Mouse (Mus musculus) heart, postnatal 25 days (tissue): ENCODE results near the gene Nmnat1. TPM values are rescaled to one million over a fixed set of nuclear protein-coding genes. Genes with fewer than 3 reads are reported as not detected.

Experiments
- DNase-seq: peaks from one replicate; pipeline ENCODE4 v3.0.0; 2022; ENCODE audit warnings: low spot score
- intact Hi-C: fragments of 180-260 bp; cut with DNase I; formaldehyde crosslinking; loops from one replicate; pipeline ENCODE4 v1.15.1; 2025
- total RNA-seq, 2 experiments: library from RNA; stranded (reverse); gene quantifications; 2 replicates each; pipeline ENCODE4 v1.2.3; 2021

Nmnat1 gene
- 10 to 100 TPM; 29.7 to 30.7 TPM for total RNA-seq

DNA sequence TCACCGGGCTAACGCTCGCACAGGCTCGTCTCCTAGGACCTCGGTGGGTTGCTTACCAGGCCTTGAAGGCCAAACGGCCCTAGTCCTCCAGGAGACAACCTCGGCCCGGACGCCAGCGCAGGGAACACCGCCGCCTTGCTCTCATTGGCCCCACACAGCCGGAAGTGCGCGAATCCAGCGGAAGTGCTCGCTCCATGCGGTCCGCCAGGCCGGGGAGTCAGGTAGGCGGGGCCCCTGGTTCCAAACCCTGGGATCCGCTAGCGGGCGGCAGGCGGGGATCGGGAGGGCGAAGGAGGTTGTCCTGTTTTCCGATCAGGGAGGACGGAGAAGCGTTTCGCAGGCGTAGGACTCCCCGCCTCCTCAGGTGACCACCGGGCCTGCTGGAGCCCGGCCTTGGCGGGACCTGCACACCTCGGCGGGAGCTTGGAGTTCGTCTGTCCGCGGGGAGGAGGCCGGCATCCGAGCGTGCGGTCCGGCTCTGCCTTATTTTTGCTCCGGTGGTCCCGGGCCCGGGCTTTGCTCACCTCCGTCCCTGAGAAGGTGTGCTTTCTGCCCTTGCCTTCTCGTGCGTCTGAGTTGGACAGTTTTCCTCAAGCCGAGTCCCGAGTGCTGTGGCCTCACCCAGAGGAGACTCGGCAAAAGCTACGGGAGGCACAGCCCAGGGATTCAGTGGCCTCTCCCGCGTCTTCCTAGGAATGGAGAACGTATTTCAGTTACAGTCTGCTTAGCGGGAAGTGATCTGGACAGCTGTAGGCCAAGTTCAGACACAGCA is at the start of gene Nmnat1, which contains the start of gene Lzic:
Nmnat1 (minus strand) TSS at position 150 of the 772 bp plus-strand sequence.
Lzic (plus strand) TSS at position 177 of the 772 bp plus-strand sequence.
- peak; percentile 89 for DNase-seq
- intact Hi-C loops = loop anchor here (2.0 kb wide), 2 partner anchors 22 to 58 kb away; no protein-coding TSS in a partner anchor

DNA sequence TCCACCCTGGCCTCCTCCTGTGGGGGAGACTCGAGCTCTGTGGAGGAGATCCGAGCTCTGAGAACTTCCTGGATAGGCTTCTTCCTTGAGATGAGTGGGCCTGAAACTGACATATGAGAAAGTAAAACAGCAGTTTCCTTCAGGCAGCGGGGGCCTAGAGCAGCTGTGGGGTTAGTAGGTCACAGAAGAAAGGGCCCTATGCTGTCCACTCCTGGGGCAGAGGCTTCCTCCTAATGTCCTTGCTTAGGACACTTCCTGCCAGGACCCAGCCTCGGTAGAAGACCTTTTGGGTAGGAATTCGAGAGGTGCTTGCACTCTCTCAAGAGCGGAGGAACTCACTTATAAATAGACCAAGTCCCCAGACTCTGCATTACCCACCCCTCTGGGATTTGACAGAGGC is 44.7 kb upstream of the Nmnat1 start:
- no peak for DNase-seq
- intact Hi-C loops = no loop called here

DNA sequence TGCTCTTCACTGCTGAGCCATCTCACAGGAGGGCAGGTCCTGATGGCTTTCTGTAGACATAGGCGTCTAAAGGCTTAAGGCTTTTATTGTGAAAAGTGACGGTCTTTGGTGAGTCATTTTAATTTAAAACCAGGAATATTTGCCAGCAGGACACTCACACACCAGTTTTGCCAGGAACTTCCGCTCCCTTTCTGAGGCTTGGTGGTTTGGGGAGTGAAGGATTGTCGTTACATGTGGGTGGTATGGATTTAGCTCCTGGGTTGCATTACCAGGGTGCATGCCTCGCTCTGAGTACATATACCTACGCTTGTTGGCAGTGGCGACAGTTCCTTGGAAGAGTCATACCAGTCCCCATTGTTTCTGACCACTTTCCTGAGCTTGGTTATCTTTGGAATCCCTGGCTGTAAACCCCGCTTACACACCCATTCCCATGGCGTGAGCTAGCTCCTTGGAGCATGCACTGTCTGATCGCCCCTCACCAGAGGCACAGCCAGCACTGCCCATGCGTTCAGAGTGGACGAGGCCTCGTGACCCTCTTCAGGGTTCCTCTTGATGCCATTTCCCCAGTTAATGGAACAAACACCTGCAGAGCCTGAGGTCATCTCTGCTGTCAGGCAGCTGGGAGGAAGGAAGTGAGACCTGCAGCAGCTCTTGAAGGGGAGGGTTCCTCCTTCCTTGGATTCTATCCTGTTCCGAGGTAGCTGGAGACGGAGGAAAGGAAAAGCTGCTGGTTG is 42.8 kb upstream of the Nmnat1 start:
- intact Hi-C loops = no loop called here
- DNase-seq = peak; percentile 30

DNA sequence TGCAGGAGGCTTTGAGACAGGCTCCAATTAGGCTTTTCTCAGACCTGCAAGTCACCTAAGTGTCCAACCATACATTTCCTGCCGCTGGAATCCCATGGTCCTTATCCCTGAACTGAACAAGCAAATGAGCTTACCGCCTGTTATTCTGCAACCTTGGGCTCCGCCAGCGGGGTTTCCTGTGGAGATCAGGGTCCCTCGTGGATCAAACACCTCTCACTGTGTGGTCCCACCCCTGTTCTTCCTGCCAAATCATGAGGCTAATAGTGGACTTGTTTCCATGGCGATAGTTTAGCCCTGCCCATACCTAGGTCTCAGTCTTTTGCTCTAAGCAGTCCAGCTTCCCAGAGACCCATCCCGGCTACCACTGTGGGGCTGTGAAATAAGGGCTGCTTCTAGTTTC is 41.3 kb upstream of the Nmnat1 start:
- peak; percentile 68 for DNase-seq
- intact Hi-C loops = no loop called here

DNA sequence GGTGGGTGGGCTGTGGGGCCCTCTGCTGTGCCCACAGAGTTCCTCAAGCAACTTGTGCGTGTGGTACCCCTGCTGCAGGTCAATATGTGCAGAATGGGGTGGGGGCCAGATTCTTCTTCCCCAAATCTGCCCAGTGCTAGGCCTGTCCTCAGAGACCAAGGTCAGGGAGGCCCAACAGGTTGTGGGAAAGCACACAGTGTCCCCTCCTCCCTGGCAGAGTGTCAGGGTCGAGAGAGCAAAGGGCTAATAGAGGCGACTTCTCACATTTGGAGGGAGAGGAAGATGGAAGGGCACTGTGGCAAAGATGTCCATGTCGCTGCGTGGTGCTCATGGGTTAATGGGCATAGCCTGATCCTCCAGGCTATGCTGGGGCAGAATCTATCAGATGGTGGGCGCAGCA is 40.8 kb upstream of the Nmnat1 start:
- intact Hi-C loops = no loop called here
- DNase-seq = no peak

DNA sequence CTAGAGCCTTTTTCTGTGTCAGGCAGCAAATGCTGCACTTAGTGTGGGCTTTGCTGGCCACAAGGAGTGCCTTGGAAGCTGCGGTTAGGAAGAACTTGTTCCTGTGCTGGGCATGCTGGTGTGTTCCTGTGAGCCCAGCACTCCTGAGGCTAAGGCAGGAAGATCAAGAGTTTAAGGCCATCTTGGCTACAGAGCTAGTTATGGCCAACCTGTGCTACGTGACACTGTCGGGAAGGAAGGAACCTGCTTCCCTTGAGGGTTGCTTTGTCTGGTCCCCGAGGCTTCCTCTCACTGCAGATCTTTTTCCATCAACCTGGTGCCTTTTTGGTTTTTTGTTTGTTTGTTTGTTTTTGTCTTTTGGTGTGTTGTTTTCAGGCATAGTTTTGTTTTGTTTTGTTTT is 40.2 kb upstream of the Nmnat1 start:
- DNase-seq = no peak
- intact Hi-C loops = no loop called here

DNA sequence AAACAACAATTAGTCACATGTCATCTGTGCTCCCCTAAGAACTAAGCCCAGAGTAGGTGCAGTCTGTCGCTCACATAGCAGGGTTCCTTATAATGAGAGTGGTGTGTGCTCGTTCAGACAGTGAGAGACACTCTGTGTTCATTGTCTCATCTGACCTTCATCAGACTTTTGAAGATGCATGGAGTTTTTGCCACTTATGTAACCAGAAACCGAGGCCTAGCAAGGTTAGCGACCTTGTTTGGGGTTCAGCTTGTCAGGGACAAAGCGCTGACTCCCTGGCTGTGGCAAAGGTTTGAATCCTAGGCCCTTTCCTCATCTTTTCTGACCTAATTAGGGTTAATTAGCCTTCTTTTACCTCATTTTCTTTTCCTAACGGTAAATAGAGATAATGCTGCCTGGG is 39.0 kb upstream of the Nmnat1 start:
- no peak for DNase-seq
- intact Hi-C loops = no loop called here

DNA sequence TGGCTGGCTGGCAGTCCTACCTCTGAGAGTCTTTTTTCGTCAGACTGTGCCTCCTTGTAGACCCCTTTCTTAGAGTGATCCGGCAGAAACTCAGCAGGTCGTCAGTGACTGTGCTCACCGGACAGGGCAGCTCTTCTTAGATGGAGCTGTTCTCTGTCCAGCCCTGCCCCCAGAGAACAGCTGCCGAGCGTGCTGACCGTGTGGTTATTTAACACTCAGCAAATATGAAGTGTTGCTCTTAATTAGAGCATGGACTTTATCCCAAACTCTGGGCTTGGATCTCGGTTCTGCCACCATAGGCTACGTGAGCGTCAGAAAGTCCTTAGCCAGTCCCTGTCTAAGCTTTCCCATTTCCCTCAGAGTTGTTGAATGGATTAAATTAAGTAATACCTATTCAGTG is 36.3 kb upstream of the Nmnat1 start:
- intact Hi-C loops = no loop called here
- no peak for DNase-seq

DNA sequence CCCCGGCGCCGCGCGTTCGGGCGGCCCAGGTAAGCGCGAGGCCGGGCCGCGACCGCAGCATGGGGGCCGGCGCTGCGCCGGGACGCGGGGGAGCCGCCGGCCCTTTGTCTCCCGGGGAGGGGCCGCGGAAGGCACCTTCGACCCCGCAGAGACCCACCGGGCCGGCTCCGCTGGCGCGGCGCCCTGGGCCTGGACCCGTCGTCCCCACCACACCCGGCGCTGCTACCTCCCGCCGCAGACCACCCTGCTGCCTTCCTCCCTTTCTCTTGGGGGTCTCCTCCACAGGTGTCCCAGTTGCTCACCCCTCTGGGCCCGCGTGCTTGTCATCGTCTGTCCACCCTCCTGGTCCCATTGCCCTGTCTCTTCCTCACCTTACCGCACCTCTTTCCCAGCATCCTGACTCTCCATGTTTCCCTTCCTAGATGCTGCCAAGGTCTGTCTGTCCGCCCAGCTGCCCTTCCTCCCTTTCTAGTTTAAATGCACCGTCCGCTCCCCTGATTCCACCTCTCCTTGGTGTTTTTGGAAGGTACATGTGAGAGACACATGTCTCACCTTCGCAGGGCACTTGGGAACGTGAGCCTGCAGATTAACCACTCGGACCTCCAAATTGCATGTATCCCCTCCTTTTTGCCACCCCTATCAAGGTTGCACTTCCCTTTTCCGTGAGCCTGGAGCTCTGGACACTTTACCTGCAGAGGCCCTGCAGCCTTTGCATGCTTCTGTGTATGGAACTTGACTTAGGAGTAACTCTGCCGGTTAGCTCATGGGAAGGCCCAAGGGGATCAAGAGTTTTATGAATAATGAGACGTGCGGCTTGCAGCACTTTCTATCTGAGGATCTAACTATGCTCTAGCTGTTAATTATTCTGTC is 33.6 kb upstream of the Nmnat1 start:
- intact Hi-C loops = no loop called here
- DNase-seq = no peak

DNA sequence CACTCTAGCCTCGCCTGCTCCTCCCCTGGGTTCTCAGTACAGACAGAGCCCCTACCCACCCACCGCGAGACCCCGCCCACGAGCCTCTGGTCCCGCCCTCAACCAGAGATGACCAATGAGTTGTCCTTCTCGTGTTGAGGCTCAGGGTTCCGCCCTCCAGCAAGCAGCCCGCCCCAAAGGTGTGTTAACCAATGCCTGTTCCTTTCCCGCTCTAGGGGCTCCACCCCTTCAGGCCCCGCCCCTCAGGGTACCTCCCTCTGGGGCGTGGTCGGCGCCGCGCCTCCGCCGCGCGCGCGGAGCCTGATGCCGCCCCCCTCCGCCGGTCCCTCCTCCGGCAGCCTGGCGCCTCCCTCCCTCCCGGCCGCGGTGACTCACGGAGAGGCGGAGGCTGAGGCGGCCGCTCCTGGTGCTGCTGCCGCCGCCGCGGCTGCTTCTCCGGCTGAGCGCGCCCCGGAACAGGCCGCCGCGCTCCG is 32.9 kb upstream of the Nmnat1 start, which contains the start of gene Ctnnbip1:
Ctnnbip1 (plus strand) TSS at position 369 of the 473 bp plus-strand sequence.
- intact Hi-C loops = no loop called here
- DNase-seq = peak; percentile 96

DNA sequence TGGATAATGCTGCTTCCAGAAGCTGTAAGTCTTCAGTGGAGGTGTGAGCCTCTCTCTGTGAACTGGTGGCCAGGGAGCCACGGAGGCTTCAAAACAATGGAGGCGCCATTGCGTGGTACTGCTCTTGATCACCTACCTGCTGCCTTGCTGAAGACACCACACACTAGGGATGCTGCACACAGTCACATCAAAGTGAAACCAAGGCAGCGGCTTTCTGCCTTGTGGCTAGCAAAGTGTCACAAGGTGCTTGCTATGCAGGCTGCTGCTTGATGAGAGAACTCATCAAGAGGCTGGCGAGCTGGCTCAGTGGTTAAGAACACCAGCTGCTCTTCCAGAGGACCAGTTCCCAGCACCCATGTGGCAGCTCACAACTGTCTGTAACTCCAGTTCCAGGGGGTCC is 30.7 kb upstream of the Nmnat1 start:
- DNase-seq = no peak
- intact Hi-C loops = no loop called here

DNA sequence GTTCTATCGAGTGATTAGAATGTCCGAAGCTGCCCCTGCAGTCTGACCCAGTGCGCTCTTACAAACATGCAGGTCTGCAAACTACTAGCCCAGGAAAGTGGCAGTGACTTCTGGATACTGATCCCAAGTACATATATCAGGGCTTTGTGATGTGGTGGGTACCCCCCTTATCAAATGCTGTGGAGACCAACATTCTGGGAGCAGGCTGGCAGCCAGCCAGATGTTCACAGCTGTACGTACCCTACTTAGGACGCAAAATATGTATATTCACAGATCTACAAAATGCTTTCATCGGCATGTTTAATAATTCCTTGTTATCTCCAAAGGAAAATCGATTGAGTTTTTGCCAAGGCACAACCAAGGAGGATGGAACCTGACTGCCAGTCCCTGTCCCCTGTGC is 27.1 kb upstream of the Nmnat1 start:
- no peak for DNase-seq
- intact Hi-C loops = no loop called here

DNA sequence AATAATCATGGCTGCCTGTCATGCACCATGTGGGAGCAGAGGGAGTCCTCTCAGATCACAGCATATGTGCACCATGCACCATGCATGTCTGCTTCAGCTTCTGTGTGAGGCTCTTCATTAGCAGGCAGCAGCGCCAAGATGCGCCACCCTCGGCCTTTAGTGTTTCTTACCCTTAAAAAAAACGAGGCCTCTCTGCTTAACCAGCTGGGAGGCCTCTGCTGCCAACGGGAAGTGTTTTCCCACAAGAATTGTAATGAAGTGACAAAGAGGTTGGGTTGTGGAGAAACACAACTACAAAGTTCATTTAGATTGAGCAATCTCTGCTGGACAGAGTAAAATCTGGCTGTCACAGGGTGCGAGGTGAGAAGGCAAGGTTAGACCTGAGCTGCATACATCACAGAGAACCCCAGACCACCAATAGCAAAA is 26.2 kb upstream of the Nmnat1 start:
- intact Hi-C loops = no loop called here
- DNase-seq = no peak

DNA sequence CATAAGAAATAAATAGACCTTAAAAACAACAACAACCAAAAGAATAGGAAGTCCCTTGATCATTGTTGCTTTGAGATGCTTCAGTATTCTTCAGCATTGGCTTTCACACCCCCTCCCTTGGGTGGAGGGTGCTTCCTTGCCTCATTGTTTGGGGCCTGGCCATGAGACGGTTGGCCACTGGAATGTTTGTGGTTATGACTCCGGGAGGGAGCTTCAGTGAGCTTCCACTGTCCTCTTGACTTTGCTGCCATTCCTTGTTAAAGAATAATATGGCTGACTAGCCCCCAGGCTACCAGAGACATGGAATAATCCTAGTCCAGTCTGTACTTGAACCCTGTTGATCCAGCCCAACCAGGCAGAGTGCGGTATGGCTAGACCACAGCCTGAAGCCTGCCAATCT is 21.9 kb upstream of the Nmnat1 start:
- no peak for DNase-seq
- intact Hi-C loops = no loop called here

DNA sequence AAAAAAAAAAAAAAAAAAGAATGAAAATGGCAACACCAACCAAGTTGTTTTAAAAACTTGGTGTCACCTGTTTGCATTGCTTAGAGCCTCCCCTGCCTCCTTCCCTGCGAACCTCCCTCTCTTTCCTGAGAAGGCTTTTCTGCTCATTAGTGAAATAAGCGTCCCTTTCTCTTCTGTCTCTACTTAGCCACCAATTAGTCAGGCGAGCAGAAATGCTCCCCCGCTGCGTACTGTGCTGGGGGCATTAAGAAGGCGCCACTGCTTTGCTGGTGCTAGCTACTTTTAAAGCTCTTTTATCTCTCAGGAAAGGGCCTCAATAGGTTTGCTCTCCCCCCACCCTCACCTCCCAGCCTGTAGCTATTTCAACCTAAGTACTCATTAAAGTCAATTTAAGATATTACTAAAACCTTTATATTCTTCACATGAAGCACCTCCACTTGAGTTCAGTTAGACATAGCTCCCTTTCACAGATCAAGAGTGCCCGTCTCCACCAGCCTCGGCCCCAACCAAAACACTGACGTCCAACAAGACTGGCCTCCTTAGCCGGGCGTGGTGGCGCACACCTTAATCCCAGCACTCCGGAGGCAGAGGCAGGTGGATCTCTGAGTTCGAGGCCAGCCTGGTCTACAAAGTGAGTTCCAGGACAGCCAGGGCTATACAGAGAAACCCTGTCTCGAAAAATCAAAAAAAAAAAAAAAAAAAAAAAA is 20.4 kb upstream of the Nmnat1 start:
- intact Hi-C loops = no loop called here

DNA sequence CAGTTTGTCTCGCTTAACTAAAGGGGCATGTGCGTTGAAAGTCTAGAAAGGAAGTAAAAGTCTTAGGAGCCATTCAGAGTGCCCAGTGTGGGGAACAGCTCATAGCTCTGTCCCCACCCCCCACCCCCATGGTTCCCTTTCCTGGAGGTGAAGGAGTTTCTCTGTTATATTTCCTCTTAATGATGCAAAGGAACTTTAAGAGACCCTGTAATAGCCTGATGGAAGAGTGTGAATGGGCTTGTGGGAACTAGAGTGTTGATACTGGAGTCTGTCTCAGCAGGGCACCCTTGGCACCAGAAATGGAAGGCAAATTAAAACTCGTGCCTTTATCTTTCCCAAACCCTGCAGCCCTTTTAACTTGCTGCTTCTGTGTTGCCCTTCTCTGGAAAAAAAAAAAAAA is 19.9 kb upstream of the Nmnat1 start:
- DNase-seq = no peak
- intact Hi-C loops = no loop called here

More for the DNA sequence above, 20.4 kb upstream of the Nmnat1 start:
- DNase-seq = no peak

DNA sequence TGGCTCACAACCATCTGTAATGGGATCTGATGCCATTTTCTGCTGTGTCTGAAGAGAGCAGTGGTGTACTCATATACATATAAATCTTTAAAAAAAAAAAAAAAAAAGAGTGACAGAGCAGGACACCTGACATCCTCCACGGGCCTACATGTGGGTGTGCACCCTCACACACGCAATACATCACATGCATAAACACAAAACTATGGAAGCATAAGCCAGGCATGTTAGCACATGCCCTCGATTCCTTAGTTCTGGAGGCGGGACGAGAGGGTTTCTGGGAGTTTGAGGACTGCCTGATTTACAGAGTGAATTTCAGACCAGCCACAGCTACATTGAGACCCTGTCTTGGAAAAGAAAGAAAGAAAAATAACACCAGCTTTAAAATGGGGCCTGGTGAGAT is 19.4 kb upstream of the Nmnat1 start:
- intact Hi-C loops = no loop called here

DNA sequence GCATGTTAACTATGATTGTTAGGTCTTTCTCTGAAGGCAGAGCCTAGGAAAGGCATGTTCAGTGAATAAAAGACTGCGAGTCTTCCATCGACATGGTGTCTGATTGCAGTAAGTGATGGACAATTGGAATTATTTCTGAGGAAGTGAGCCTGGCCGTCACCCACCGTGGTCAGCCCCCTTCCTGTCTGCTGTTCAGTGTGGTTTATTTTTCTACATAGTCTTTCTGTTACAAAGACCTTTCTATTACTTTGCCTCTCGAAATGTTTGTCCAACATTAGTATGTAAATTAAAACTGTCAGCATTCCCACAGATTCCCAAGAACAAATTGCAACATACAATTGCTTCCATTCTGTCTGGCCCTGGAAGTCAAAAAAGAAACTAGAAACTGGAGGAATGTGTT is 14.8 kb upstream of the Nmnat1 start:
- intact Hi-C loops = no loop called here
- no peak for DNase-seq

More for the DNA sequence above, 19.4 kb upstream of the Nmnat1 start:
- no peak for DNase-seq

DNA sequence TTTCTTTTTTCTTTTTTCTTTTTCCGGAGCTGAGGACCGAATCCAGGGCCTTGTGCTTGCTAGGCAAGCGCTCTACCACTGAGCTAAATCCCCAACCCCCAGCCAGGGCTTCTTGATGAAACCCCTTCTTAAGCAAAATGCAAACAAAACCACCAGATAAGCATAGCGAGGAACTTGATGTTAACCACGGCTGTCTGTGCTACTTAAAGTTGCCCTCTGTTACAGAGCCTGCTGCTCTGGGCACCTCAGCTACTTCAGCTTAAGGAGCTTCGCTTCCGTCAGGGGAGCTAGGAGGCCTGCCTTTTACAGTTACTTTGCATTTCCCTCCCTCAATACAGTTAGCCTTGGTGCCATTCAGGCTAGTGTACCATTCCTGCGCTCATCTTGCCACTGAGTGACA is 13.9 kb upstream of the Nmnat1 start:
- DNase-seq = no peak
- intact Hi-C loops = no loop called here

DNA sequence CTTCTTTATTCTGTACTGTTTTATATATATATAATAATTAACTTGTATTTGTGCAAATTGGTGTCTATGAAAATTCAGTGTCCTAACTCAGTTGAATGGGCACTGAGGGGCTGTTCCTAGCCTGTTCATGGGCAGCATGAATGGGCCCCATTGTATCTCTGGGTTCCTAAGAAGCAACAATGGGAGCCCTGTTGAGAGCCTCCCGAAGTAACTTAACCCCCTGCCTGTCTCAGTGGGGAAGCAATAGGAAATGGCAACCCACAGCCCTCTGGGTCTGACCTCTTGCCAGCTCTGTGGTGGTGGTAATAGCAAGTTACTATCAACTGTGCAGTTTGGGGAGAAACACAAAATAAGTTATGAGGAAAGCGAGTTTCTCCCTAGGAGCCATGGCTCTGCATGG is 11.6 kb upstream of the Nmnat1 start:
- intact Hi-C loops = no loop called here
- DNase-seq = no peak
